Mouse (Mus musculus) adrenal gland, adult (tissue): ENCODE results near the gene Hspa1a.
"Not testable (repeated sequence)": the region's sequence is repeated elsewhere in the genome, so short reads cannot be mapped to it uniquely, and the experiment has no call there.

Experiments
- DNase-seq, 2 experiments: peaks; one replicate each; pipeline ENCODE4 v3.0.0; 2022 to 2023; ENCODE audit warnings: low spot score in 1 of 2; ENCODE audit not compliant: inconsistent age in 2 of 2

Hspa1a gene

DNA sequence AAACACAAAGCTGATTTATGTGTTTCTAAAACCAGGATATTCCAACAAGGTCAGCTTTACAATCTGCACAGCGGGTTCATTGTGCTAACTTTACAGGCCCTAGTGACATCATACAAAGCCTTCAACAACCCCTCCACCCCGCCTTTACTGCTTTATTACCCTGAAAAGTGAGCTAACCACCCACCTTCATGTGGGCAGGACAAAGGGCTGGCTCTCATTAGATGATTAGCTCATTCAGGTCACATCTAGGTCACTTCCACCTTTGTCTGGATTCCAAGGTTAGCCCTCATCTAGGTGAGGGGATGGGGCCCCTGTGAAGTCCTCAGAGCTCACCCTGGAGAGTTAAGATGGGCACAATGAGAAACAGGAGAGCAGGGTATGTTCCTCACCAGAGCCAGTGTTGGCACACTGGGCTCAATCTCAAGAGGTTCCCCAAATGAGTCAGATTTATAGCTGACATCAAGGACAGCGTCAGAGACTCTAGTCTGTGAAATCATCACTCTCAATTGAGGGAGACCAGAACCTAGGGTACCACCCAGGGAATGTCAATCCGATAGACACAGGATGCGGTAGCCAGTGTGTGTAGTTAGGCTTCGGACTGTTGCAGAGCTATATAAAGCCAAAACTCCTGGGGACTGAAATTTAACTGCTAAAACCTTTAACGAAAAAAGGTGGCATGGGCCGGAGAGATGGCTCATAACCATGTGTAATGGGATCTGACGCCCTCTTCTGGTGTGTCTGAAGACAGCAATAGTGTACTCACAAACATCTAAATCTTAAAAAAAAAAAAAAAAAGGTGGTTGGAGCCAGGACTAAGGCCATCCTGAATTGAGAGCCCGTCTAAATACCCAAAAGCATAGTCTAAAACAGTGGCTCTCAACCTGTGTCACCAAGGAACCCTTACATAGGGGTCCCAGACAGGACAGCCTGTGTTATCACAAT lies 21.2 kb downstream of the Hspa1a start:
- DNase-seq, result peak; percentile 53 to 76

GRCm38 (mm10) chr17:34949553-34949969 lies 22.4 kb downstream of the Hspa1a start:
- no peak for DNase-seq

DNA sequence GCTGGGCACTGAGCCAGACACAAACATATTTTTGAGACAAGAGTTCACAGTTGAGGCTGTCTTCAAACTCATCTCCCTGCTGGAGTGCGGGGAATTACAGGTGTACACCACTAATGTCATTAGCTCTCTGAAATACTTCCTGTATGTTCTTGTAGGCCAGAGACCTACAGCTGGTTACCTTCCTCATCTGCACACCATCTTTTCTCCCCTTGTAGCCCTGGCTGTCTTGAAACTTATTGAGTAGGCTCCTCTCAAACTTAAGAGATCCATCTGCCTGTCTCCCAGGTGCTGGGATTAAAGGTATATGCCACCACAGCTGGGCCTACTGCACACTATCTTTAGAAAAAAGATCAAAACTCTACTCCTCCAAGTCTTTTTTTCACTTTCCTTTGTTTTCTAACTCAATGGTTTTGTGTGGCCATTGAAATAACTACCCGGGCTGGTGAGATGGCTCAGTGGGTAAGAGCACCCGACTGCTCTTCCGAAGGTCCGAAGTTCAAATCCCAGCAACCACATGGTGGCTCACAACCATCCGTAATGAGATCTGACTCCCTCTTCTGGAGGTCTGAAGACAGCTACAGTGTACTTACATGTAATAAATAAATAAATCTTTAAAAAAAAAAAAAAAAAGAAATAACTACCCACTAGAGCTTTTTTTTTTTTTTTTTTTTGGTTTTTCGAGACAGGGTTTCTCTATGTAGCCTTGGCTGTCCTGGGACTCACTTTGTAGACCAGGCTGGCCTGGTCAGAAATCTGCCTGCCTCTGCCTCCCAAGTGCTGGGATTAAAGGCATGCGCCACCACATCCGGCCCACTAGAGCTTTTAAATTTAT lies 23.0 kb downstream of the Hspa1a start:
- DNase-seq, result not testable (repeated sequence)

DNA sequence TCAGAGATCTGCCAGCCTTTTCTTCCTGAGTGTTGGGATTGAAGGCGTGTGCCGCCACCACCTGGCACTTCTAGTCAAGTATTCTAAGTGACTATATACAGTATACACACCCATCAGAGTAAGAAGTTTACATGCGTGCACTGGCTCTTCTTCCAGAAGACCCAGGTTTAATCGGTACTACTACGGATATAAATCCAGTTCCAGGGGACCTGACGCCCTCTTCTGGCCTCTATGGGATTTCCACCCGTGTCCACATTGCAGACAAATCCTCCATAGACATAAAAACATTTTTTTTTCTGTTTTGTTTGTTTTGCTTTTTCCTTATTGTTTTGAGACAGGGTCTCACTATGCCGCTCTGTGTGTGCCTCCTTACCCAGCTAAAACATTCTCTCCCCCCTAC lies 24.4 kb downstream of the Hspa1a start:
- DNase-seq, result peak in 1 of 2 experiments; percentile 68

DNA sequence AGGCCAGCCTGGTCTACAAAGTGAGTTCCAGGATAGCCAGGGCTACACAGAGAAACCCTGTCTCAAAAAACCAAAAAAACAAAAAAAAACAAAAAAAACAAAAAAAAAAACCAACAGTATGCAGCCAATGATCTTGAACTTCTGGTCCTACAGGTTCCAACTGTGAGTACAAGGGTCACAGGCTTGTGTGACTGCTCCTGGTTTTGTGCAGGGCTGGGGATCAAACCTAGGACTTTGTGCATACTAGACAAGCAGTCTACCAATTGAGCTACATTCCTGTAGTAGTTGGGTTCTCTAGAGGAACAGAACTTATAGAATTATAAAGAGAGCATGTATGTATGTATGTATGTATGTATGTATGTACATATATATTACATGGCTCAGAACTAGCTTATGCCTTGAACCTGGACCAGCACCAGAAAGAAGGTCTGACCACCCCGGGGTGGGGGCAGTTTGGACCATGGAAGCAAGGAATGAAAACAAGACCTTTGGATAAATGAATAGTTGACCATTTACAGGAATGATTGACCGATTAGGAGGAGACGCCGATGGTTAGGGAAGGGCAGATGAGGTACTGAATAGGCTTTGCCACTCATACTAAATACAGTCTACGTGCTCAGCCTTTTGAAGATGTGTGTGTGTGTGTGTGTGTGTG lies 25.3 kb downstream of the Hspa1a start:
- no peak for DNase-seq

GRCm38 (mm10) chr17:34944362-34944761 lies 27.6 kb downstream of the Hspa1a start:
- DNase-seq, result no peak

- no peak for DNase-seq
Observed at GRCm38 (mm10) chr17:34943128-34943815, 28.7 kb downstream of the Hspa1a start.

DNA sequence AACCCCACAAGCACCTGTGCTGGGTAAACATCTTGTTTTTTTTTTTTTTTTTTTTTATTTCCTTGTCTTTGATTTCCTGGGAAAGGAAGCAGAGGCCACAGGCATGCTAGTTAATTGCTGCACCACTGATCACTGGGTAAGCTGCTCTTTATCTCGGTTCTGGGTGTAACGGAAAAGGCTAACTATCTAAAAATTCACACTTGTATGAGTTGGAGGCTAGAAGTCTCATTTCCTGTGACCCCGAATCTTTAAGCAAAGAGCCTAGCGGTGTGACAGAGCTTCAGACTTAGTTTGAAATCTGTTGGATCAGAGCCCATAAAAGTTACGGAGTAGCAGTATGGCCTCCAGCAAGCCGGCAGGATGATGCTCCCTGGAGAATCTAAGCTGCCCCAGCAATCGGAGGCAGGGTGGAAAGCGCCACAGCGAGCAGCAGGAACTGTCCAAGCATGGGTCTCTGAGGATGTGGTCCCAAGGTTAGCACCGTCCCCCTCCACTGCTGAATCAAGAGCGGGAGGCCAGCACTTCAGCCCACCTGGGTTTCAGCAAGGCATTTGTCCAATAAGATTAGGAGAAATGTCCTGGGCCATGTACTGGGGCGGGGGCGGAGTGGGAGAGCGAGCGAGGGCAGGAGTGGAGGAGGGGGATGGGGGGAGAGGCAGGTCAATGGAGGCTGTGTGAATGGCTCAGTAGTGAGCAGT lies 30.5 kb downstream of the Hspa1a start:
- DNase-seq, result peak in 1 of 2 experiments; percentile 70

GRCm38 (mm10) chr17:34937960-34938505 lies 33.9 kb downstream of the Hspa1a start:
- DNase-seq, result no peak

GRCm38 (mm10) chr17:34934830-34935229 lies 37.1 kb downstream of the Hspa1a start:
- peak in 1 of 2 experiments; percentile 52 for DNase-seq

- DNase-seq, result no peak
Observed at GRCm38 (mm10) chr17:34934031-34934430, 37.9 kb downstream of the Hspa1a start.

DNA sequence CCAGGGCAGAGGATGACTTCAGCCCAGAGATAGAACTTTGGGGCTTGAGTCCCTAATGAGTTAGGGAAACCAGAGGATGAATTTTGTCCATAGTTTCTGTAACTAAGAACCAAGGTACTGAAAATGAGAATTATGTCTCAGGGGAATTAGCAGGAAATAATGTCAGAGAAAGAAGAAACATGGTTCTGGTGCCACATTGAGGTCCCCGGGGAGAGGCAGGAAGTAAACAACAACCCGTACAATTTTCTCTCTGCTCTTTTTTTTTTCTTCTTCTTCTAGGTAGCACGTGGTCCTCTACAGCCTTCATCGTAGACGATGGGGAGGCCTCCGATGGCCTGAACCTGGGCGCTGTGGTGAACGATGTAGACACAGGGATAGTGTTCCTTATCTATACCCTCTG lies 39.7 kb downstream of the Hspa1a start:
- DNase-seq, result no peak

- DNase-seq, result no peak
Observed at GRCm38 (mm10) chr17:34931735-34932098, 40.2 kb downstream of the Hspa1a start.

GRCm38 (mm10) chr17:34931061-34931734 lies 40.8 kb downstream of the Hspa1a start, which contains the start of gene Neu1:
Gene Neu1, plus strand, starts transcription at chr17:34931253.
- peak; percentile 99 for DNase-seq

DNA sequence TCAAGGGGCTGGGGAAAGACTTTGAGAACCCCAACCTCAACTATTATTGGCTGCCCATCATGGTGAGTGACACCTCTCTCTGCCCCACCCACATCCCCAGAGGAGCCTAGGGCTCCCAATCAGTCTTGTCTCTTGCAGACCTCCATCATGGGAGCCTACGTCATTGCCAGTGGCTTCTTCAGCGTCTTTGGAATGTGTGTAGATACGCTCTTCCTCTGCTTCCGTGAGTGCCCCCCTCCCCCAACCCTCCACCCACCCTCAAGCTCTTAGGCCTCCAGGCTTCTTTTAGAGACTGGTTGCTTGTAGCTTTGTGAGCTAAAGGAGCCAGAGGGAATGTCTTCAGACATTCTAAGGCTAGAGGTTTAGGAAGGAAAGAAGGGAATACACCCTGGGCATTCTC lies 43.1 kb downstream of the Hspa1a start:
- no peak for DNase-seq

- peak; percentile 60 to 87 for DNase-seq
Observed at GRCm38 (mm10) chr17:34927306-34928019, 44.5 kb downstream of the Hspa1a start.

DNA sequence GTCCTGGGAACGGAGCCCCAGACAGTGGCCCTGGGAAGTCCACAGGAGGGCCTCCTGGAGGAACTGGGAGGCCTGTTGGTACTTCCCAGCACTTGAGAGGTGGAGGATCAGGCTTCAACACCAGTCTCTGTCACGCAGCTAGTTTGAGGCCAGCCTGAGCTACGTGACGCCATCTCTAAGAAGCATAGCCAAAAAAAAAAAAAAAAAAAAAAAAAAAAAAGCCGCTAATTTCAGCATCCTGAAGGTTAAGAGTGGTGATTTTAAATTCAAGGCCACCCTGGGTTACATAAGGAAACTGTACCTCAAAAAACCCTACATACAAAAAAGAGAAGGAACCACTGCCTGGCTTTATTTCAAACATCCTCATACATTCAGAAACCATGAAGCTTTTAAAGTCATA lies 47.7 kb downstream of the Hspa1a start:
- no peak for DNase-seq

- DNase-seq, result no peak
Observed at GRCm38 (mm10) chr17:34922939-34923338, 49.0 kb downstream of the Hspa1a start.
